Mouse (Mus musculus) thymus, postnatal 4 days (tissue): ENCODE measurements around the gene Efna2.
"Not testable (repeated sequence)": the region's sequence is repeated elsewhere in the genome, so short reads cannot be mapped to it uniquely, and the experiment has no call there.

Experiments used
- DNase-seq: peaks from one replicate; pipeline ENCODE4 v3.0.0; 2021

Efna2 gene

DNA sequence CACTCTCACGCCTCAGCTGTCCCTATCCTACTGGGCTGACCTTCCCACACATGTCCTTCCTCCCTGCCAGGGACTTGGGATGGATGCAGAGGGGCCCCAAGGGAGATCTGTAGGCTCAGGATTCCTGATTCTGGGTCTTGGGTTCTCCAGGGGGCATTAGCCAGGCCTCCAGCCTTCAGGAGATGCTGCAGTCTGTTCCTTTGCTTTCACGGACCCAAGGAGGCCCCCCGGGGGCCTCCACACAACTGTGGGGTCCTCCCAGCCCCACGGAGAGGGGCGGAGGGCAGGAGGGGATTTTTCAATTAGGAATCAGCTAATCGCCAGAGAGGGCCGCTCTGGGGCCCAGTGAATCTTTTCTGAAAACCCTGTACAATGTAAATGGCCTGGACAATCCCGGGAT is 15.2 kb downstream of the Efna2 start:
- DNase-seq = no peak

- DNase-seq = no peak
Measured at GRCm38 (mm10) chr10:80196167-80196566, 16.9 kb downstream of the Efna2 start.

DNA sequence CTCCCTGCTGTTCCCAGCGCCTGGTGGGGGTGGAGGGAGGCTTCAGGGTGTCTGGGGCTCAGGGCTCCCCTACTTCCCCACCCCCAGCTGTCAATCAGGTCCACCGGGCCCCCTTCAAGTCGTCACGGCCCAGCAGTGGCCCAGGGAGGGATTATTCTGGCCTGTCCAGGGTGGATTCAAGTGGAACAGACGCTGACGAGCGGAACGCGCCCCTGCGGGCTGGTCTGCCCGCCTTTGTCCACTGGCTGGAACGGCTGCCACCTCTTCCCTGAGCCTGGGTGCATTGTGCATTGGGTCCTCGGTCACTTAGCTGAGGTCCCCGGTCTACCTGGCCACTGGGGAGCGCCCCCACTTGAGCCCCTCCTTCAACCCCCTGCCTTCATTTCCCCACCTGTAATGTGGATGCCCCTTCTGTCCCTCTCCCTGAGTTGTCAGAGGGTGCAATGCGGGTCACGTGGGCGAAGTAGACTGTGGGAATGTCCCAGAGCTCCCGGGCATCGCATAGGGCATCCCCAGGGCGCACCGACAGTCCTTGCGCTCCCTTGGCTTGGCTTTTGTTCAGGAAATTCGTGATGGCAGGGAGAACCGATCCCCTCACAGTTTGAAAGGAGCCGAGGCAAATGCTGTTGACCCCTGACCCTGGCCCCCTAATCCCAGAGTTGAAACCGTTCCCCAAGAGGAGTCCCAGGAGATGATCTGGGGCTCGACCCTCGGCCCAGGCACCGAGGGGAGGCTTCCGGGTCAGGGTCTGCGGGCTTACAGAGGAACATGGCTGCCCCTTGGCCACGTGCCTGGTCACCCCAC is 17.7 kb downstream of the Efna2 start:
- DNase-seq = no peak

DNA sequence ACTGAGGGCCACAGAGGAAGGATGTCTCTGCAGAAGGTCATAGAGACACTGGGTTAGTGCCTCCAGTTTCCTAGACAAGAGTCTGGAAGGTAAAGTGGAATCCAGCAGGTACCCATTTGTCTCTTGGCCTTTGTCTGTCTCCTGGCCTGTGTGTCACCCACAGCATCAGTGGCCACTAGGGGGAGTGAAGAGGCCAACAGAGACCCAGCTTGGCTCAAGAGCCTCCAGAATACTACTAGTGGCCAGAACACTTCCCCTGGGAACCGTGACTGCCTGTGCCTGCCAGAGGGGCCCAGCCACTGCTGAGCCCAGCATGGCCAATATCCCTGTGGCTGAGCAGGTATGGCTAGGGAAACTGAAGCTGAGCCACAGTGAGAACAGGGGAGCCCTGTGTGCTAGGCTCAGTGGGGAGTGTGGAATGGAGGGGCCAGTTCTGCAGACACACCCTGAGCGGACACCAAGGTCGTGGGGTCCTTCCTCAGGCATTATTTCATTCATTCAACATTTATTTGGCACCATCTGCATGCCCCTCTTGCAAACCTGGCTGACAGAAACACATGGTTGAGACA is 20.2 kb downstream of the Efna2 start:
- peak; percentile 84 for DNase-seq

DNA sequence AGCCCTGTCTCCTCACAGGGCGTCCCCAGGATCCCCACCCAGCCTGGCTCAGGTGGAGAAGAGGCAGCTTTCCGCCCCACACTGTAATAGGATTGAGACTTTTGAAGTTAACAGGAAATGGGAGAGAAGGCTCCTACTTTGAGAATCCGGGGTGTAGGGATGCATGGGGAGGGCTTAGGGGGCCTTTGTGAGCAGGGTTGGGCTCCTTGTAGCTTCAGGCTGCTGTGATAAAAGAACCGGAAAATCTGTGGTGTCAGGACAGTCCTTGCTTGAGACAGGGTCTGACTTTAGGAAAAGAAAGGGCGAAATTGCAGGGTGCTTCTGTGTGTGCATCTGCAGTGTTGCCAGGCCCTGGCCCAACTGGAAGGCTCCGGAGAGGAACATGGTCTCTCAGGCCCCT is 21.2 kb downstream of the Efna2 start:
- no peak for DNase-seq

DNA sequence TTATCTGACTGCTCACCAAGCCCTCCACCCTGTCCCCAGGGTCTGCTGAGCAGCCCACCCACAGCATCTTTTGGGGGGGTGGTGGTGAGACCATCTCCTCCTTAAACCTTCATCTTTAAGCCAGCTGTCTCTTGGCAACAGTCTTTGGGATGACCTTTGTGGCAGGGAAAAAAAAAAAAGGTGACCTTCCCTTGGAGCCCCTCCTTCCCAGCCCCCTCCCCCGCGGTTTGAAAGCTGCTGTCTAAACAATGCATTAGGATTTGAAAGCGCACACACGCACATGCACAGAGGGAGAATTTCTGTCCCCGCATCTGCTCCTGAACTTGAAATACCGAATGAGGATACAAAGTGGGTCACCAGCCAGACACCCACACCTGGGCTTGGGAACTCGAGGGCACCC is 24.8 kb downstream of the Efna2 start:
- DNase-seq = no peak

- DNase-seq = no peak
Measured at GRCm38 (mm10) chr10:80207201-80207600, 27.9 kb downstream of the Efna2 start.

DNA sequence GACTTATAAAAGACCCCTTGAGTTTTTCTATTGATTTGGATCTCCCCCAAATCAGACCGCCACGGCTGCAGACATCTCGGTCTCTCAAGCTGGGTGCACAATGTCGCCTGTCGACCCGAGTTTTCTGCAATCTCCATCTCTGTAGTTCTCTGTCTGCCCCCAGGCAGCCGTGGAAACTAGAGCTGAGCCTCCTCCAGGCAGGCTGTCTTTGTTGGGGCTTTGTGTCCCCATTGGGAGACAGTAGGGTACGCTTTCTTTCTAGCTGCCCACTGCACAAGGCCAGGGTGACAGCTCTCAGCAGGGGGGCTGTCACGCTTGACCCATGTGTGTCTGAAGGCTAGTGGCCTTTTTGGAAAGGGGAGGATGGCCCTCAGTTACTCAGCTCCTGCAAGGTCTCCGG is 28.4 kb downstream of the Efna2 start:
- DNase-seq = no peak

GRCm38 (mm10) chr10:80208248-80208647 is 29.0 kb downstream of the Efna2 start:
- DNase-seq = no peak

DNA sequence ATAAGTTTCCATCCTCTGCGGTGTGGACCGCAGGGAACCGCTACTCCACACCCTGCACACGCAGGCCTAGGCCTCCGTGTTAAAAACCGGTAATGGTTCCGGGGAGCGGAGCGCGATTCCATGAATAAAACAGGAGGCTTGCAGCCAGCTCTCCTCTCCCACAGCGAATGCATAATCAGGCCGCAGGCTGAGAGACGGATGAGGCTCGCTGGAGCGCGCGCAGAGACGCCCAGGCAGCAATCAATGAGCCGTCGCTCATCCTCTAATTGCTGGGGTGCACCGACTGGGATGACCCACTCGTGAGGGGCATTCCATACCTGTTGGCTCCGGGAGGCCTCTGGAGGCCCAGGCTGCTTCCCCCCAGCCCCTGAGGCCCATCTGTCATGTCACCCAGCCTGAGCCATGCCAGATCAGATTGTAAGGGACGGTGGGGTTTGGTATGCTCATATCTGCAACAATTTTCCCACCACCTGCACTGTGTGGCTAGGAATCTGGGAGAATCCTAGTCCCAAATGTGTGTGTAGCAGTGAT is 29.6 kb downstream of the Efna2 start:
- DNase-seq = no peak

DNA sequence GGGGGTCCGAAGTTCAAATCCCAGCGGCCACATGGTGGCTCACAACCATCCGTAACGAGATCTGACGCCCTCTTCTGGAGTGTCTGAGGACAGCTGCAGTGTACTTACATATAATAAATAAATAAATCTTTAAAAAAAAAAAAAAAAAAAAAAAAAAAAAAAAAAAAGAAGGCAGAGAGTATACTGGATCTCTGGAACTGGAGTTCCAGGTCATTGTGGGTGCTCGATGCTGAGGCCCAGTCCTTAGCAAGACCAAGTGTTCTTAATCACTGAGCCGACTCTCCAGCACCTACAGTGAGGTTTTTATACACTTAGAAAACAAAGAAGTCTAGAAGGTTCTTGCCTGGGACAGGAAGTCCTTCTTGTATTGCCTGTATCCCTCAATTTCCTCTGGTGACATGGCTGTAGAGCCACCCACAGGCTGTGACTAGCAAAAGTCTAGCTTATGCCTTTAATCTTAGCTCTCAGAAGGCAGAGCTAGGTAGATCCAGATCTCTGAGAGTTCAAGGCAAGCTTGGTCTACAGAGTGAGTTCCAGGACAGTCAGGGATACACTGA is 32.3 kb downstream of the Efna2 start:
- DNase-seq = not testable (repeated sequence)

DNA sequence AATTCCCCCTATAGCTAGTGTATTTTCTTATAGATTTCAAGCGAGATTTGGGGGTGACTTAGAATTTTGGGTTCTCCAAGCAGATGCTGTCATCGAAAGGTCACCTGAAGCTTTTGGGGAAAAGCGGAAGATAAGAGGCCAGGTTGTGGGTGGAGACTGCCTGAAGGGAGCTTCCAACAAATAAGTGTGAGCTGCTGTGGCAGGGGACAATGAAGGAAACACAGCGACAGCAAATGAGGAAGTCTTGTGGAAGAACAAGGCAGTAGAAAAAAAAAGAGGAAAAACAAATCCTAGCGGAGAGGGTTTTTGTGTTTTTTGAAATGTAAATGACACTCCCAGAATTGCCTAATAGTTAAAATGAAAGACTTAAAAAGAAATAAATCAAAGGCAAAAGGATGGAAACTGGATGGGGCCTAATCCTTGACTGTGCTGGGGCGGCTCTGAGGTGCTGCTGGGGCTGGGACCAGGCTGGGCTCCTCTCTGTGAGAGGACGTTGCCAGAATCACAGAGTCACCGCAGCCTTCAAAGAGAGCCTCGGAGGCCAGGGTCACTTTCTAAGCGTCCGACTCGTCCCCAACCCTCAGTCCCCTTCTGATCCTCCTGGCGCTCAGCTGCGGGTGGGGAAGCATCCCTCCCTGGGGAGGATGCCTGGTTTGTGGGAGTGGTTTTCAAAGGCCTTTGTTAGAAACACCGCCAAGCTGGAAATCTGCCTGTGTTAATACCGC is 35.9 kb downstream of the Efna2 start:
- no peak for DNase-seq

- no peak for DNase-seq
Measured at GRCm38 (mm10) chr10:80220676-80221075, 41.4 kb downstream of the Efna2 start.

- not testable (repeated sequence) for DNase-seq
Measured at GRCm38 (mm10) chr10:80223137-80223536, 43.9 kb downstream of the Efna2 start.

GRCm38 (mm10) chr10:80226071-80226415 is 46.8 kb downstream of the Efna2 start:
- DNase-seq = no peak

- peak; percentile 100 for DNase-seq
Measured at GRCm38 (mm10) chr10:80226416-80227165, 47.3 kb downstream of the Efna2 start, which contains the start of gene Mum1. Gene Mum1, plus strand, starts transcription at chr10:80226434.

DNA sequence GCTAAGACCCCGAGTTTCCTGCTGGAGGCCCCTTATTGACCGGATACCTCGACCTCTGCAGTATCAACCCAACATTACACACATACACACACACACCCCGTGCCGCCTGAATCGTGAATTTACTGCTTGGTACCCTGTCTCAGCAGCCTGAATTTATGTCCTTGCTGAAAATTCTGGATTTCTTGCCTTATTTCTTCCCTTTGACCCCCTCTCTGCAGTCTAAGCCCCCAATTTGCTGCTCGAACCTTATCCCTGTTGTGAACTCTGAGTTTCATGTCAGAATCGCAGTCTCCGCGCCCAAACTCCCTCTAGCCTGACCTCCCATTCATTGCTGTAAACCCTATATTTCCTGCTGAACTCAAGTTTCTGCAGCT is 47.9 kb downstream of the Efna2 start:
- no peak for DNase-seq

GRCm38 (mm10) chr10:80227877-80228775 is 48.8 kb downstream of the Efna2 start:
- no peak for DNase-seq

- no peak for DNase-seq
Measured at GRCm38 (mm10) chr10:80236145-80236825, 57.0 kb downstream of the Efna2 start.

- no peak for DNase-seq
Measured at GRCm38 (mm10) chr10:80237020-80237419, 57.7 kb downstream of the Efna2 start.

- DNase-seq = no peak
Measured at GRCm38 (mm10) chr10:80238306-80238705, 59.0 kb downstream of the Efna2 start.
